Mouse (Mus musculus) adrenal gland (tissue): ENCODE results near the gene Mrpl27.
"Not testable (repeated sequence)": the region's sequence is repeated elsewhere in the genome, so short reads cannot be mapped to it uniquely, and the experiment has no call there.

Experiments
- intact Hi-C: fragments of 180-260 bp; cut with DNase I; formaldehyde crosslinking; loops from one replicate; pipeline ENCODE4 v1.15.1; 2025
- long read RNA-seq, 2 experiments: library from polyadenylated mRNA; unstranded; transcript quantifications; one replicate each; pipeline ENCODE4 v2.0.0; 2020; ENCODE audit warnings: borderline replicate concordance in 1 of 2; ENCODE audit not compliant: insufficient replicate concordance in 1 of 2

The Mrpl27 gene
- long read RNA-seq, experiment 1, transcript Mrpl27-201 (4 exons, 756 nt): major isoform, 39 of 49 reads
- long read RNA-seq, experiment 1, partial matches to known transcripts: 0 of 49 reads
- long read RNA-seq, experiment 1, other reads (novel, unspliced or antisense): 7 of 49 reads
- long read RNA-seq, experiment 2, transcript Mrpl27-201 (4 exons, 756 nt): major isoform, 26 of 36 reads
- long read RNA-seq, experiment 2, partial matches to known transcripts: 0 of 36 reads
- long read RNA-seq, experiment 2, other reads (novel, unspliced or antisense): 7 of 36 reads

DNA sequence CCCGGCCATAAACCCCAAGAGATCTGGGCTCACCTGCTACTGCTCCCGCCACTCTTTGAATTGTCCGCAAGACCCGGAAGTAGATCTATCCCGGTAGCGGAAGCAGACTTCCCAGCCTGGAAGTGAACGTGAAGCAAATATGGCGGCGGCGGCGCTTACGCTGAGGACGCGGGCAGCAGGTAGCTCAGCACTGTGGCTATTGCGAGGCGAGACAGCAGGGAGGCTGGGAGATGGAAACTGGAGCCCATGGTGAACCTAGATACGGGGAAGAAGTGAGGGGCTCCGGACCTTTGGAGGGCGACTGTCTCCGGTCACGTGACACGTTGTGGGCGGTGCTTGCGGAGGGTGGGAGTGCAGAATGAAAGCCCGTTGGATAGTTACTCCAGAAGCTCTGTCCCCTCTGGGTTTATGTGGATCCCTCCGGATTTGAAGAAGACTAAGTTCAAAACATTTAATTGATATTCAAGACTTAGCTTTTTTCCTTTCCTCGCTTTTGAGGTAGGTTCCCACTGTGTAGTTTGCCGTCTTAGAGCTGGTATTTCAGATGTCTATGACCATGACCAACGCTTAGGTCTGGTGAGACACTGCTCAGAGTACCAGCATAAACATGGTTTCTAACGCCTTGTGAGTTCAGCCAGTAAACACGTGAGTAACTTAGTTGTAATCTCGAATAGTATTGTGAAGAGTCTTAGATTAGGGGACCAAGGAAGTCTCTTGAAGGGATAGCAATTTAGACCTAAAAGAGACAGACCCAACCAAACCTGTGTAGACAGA lies at the start of gene Mrpl27, which contains the start of gene Eme1:
Mrpl27 (plus strand) TSS at position 105 of the 774 bp plus-strand sequence.
Eme1 (minus strand) TSS at position 302 of the 774 bp plus-strand sequence.
- intact Hi-C loops: no loop called here

DNA sequence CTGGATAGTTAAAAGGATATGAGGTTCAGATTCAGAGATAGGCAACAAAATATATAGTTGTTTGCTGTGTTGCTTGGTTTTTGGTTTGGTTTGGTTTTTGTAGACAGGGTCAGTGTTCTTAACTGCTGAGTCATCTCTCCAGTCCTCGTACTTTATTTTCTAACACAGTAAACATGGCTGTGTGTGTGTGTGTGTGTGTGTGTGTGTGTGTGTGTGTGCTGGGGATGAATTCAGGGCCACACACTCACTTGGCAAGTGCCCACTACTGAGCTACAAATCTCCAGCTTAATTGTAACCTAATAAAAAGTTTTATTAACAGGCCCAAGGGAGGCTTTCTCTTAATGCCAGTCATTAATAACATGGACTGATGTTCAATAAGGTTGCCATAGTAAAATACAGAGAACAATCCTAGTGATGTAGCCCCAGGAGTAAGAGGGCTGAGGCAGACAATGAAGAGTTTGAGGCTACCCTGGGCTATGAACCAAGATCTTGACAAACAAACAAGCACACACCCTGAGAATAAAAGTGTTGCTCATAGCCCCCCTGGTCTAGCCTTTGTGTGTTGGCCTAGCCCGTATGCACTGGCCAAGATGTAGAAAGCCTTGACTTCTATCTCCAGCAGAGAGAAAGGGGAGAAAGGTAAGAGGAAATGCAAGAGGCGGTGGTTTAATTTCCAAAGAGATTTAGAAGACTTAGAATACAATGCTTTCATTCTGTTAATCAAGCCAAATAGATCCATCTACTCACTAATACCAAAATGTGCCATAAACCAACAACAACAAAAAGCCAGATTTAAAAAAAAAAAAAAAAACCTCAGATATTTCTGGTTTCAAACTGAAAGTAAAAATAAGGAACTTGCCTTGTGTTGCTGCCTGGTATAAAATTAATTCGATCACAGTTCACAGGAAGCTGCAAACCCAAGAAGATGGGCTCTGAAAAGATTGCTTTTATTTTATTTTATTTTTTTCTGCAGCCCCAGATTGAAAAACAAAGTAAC lies 42.5 kb upstream of the Mrpl27 start:
- intact Hi-C loops: no loop called here

DNA sequence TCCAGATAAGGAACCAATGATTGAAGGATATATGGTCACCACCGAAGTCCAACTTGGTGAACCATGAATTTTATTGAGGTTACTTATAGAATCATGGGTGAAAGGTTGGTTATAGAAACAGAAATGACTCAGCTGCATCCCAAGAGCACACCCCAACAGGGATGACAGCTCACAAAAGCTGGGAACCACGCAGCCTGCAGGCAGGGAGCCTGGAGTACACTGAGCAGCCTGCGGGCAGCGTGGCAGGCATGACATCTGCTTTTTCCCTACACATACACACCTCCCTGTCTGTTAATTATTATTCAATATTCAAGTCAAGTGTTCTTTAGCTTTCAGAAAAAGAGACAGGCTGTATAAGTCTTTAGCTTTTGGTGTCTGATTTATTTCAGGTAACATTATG lies 39.0 kb upstream of the Mrpl27 start:
- intact Hi-C loops: no loop called here

DNA sequence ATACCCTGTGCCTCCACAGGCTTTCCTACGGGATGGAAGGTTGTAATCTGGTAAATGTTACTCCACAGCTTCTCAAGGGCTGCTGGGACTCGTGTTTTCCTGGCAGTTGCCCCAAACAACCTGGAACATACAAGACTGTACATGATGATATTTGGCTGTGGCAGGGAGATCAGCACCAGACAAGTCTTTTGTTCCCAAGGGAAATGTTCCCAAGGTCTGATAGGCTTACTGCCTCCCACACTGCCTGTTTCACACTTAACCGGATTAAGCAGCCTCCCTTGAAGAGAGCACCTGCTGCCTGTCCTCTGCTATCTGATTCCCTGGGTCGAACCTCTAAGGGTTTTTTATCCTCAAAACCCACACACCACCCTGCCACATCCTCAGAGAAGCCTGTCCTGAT lies 38.1 kb upstream of the Mrpl27 start:
- intact Hi-C loops: no loop called here

DNA sequence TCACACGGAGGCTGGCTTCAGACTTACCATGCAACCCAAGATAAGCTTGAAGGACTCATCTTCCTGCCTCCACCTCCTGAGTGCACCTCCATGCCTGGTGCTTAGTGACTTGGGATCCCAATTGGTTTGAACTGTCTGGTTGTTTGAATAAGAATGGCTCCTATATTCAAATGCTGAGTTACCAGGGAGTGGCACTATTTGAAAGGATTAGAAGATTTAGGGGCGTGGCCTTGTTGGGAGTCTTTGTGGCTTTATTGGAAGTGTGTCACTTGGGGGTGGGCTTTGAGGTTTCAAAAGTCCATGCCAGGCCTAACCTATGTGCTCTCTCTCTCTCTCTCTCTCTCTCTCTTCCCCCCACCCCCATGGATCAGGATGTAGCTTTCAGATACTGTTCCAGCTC lies 35.9 kb upstream of the Mrpl27 start:
- intact Hi-C loops: no loop called here

DNA sequence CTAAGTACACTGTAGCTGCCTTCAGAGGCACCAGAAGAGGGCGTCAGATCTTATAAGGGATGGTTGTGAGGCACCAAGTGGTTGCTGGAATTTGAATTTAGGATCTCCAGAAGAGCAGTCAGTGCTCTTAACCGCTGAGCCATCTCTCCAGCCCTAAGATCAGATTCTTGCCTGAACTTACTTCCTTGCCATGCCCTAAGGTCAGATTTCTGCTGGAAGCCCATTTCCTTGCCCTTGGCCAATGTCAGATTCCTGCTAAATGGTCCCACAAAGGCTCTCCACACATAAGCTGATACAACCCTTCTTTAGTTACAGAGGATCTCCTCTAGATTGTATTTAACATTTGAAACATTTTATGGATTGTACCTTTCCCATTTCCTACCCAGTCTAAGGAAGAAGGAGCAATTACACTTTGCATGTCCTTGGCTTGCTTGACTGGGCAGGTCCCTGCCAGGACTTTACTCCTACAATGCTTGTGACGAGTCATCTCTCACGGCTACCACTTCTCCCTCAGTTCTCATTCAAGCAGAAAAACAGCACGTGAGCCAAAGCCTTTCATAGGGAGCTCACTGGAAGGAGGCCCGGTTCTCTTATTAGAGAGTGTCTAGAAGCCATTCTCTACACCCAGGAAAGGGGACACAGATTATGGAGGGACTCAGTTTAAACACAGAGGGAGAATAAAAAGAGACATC lies 32.7 kb upstream of the Mrpl27 start:
- intact Hi-C loops: loop anchor here (10.0 kb wide), 1 partner anchor 94 kb away; no protein-coding TSS in a partner anchor

DNA sequence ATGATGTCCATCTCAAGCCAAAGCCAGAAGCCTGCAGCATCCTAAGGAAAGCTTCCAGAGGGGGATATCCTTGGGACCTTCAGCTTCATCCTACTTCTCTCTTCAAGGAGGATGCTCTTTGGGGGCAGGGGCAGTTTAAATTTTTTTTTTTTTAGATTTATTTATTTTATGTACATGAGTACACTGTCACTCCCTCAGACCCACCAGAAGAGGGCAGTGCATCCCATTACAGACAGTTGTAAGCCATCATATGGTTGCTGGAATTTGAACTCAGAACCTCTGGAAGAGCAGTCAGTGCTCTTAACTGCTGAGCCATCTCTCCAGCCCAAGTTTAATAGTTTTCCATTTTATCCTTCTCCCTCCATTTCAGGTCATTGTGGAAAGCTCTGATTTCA lies 32.1 kb upstream of the Mrpl27 start:
- intact Hi-C loops: loop anchor here (10.0 kb wide), 1 partner anchor 93 kb away; no protein-coding TSS in a partner anchor

DNA sequence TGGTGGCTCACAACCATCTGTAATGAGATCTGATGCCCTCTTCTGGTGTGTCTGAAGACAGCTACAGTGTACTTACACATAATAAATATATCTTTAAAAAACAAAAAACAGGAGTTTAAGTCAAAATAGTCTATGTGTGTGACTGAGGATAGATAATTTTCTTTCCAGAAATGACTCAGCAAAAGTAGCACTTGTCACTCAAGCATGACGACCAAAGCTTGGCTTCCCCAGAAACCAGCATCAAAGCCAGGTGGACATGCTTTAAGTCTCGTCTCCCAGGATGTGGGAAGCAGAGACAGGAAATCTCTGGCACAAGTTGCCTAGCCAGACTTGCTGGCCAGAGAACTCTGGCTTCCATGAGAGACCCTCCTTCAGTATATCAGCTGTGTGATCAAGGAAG lies 31.4 kb upstream of the Mrpl27 start:
- intact Hi-C loops: loop anchor here (10.0 kb wide), 1 partner anchor 93 kb away; no protein-coding TSS in a partner anchor

DNA sequence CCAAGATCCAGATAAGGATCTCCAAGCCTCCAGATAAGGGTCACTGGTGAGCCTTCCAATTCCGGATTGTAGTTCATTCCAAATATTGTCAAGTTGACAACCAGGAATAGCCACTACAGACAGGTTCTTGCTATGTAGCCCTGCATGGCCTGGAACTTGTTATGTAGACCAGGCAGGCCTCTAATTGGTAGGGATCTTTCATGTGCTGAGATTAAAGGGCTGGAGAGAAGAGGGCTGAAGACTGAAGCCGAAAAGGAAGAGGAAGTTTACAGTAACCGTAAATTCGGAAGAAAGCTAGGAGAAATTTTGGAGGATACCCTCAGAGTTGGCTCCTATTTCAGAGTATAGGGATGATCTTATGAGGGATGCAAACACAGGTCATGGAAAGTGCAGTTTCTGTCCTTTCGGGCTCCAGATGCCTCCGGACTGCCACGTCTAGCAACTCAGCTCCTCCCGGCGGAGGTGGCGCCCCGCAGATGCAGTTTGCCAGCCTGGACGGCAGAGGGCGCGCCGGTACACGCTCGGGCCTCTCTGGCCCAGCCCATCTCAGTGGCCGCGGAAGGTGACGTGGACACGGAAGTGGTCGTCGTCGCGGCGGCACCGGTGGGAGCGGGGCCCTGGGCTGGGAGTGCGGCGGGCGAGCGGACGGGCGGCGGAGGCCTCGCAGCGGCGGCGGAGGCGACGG lies 24.2 kb upstream of the Mrpl27 start, which contains the start of gene Lrrc59:
Lrrc59 (plus strand) TSS at position 569 of the 685 bp plus-strand sequence.
- intact Hi-C loops: loop anchor here (10.0 kb wide), 1 partner anchor 85 kb away; no protein-coding TSS in a partner anchor

DNA sequence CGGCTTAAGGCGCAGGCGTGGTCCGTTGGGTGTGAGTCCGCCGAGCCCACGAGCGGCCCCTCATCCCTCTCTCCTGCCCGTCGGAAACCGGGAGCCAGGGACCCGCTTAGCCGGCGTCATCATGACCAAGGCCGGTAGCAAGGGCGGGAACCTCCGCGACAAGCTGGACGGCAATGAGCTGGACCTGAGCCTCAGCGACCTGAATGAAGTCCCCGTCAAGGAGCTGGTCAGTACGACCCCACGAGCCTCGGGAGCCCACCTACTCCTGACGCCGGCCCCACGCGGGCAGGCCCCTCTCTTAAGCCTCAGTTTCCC lies 23.7 kb upstream of the Mrpl27 start:
- intact Hi-C loops: loop anchor here (10.0 kb wide), 1 partner anchor 85 kb away; no protein-coding TSS in a partner anchor

DNA sequence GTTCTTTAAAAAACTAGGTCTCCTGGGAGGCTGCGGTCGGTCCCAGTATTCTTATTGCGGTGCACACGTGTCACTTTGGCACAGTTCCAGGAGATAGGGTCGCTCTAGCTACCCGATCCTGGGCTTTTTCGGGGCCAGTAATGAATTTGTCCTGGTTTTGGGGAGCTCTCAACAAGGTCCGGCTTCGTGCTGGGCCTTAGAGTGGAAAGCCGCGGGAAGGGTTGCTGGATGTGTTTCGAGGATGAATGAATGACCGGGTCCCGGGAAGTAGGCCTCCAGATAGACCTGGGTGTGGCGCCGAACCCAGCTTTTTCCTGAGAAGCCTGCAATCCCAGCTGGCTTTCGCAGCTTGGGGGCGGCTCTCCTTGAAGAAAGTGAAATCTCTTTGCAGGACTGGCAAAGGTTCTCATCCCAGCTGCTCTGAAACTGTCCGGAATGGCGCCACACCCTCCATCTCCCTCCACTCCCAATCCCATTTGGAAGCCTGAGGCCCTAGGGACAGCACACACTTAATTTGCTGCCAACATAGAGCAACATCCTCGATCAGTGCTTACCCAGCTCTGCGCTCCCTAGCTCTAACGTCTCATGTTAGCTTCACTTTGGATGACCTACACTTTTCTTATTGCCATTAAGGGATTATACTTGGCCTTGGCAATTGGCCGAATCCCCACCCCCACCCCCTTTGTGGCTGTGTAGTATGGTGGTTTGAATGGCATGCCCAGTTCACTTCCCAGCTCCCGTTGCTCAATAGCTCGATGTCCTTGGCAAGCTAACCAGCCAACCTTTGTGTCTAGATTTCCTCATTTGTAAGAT lies 23.2 kb upstream of the Mrpl27 start:
- intact Hi-C loops: no loop called here

DNA sequence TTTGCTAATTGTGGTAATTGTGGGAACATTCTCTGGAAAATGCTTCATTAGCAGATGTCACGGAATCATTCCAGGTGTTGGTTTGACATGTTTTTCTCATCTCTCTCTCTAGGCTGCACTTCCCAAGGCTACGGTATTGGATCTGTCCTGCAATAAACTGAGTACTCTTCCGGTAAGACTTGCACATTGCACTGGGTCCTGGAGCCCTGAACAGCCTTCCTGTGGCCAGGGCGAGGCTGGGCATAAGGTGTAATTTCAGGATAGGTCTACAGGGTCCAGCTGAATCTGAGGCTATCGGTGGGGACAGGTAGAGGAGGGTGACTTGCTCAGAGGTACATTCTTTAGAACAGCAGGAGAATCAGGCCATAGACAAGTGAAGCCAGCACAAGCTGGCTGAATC lies 21.6 kb upstream of the Mrpl27 start:
- intact Hi-C loops: no loop called here

DNA sequence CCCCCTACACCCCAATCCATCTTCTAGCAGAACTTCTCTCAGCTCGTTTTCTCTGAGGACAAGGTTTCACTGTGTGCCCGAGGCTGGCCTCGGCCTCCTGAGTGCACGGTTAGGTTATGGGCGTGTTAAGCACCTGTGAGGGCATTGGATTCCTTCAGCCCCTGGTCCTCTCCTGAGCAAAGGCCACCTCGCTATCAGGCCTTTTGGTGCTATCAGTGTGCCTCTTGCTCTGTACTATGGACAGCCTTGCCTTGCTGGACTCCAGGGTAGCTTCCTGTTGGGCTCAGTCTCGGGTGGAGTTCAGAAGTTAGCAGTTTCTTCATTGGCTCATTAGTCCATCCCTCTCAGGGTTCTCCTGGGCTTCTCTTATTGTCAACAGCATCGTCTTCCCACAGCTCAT lies 20.6 kb upstream of the Mrpl27 start:
- intact Hi-C loops: no loop called here

DNA sequence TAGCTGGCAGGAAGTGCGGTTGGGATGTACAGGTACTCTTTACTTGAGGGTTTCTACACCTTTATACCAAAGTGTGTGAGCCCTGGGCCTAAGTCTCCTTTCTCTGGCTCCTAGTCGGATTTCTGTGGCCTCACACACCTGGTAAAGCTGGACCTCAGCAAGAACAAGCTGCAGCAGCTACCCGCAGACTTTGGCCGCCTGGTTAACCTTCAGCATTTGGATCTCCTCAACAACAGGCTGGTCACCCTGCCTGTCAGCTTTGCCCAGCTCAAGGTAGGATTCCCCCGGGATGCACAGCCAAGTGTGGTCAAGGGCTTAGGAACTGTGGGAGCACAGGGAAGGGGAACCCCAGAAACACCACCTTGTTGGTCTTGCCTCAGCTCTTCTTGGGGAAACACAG lies 19.1 kb upstream of the Mrpl27 start:
- intact Hi-C loops: no loop called here

DNA sequence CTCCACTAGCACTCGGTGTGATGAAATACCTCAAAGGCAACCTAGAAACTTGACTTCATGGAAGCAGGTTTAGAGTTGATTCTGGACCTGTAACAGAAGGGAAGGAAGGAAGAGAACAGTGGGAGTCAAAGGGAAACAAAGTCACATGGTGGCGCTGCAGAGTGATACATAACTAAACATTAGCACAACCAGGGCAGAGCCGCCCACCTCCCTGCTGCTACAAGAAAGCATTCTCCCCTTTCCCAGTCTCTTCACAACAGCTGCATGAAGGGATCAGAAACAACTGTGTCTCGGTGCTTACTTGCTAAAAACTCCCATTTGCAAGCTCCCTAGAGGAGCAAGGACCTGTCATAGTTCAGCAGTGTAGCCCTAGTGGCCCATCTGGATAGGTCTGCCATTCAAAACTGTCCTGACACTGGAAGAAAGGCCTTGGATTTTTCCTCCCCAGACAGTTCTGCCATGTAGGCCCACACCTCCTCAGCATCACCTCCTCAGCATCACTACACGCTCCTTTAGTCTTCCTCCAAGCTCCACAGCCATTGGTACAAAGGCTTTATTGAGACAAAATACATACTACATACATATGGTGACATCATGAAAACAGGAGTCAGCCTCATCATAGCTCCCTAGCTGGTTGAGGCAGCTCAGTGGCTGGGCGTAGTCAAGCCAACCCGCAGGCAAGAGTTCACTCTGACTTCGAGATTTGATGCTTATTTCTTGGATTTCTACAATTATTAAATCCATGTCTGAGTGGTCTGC lies 8.9 kb upstream of the Mrpl27 start:
- intact Hi-C loops: no loop called here

DNA sequence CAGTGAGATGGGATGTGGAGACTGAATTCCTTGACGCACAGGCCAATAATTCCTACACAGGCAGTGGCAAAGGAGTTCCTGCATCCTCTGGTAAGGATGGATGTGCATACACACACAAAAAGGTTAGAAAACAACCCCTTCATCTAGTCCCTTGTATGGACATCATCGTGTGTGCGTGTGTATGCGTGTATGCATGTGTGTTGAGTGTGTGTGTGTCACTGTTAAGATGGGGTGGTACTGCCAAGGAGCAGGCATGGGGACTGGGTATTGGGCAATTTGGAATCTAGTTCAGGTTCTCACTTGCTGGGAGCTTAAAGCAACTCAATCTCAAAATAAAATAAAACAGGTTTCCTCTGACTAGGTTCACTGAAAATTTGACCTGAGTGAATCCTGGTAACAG lies 7.1 kb upstream of the Mrpl27 start:
- intact Hi-C loops: no loop called here

DNA sequence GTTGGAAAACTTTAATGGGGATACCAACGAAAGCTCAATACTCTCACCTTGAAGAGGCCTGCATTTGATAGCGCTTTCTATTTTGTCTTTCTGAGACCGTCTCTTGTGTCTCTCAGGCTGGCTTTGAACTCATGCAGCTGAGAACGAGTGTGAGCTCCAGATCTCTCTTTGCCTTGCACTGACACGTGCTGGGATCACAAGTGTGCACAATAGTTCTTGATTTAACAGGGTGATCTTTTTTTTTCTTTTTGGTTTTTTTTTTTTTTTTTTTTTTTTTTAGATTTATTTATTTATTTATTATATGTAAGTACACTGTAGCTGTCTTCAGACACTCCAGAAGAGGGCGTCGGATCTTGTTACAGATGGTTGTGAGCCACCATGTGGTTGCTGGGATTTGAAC lies 2.3 kb upstream of the Mrpl27 start:
- intact Hi-C loops: not testable (repeated sequence)

DNA sequence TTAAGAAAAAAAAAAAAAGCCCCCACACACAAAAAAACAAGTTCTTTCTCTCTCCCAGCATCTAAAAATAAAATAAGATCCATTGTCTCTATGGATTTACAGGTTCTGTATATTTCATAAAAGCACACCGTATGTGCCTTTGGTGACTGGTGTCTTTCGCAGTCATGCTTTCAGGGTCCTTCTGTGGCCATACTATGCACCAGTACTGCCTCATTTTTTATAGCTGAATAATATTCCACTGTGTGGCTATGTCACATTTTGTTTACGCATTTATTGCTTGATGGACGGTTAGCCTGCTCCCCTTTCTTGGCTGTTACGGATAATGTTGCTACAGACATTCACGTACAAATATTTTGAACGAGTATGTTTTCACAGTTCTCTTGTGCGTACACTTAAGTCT lies 594 bp upstream of the Mrpl27 start:
- intact Hi-C loops: no loop called here

DNA sequence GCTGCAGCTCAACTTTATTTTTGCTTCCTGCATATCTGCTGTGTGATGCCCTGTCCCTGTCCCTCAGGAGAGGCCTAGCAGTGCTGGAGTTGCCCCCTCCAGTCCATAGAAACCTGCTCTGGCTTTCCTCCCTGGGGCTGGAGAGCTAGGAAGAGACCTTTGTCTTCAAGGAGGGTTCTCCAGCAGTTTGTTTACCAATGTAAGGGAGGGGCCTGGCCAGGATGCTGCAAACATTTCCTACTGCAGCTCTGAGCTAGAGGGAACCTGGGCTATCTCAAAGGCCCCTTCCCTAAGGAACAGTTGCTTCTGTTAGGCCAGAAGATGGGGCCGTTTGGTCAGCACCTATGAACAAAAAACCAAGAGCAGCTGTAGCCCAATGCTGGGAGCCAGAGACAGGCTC lies 7.8 kb downstream of the Mrpl27 start:
- intact Hi-C loops: no loop called here
